Mouse (Mus musculus): ENCODE data around the gene Pde4d. TPM values are rescaled to one million over a fixed set of nuclear protein-coding genes. Genes with fewer than 3 reads are reported as not detected.

Pde4d gene
- polyA plus RNA-seq, 1 experiment = 15.1 TPM

- H3K79me2 ChIP-seq (ENCODE audit: control insufficient read depth, insufficient read depth) = no peaks in the 10 kb centered on the region
- no peaks in the 10 kb centered on the region for H3K27me3 ChIP-seq (ENCODE audit: control insufficient read depth, insufficient read depth, insufficient read length)
- H3K36me3 ChIP-seq (ENCODE audit: control insufficient read depth, insufficient read depth) = no peaks in the 10 kb centered on the region
- no peak overlapping the region for H3K4me3 ChIP-seq (ENCODE audit: insufficient read depth, poor library complexity, severe bottlenecking)
- H3ac ChIP-seq (ENCODE audit: control insufficient read depth, insufficient read length, low read depth) = no peak overlapping the region
- no peak for TF ChIP-seq MYOD1 (IDR thresholded peaks at IDR 0.05; ENCODE audit: control insufficient read depth, insufficient read length, low read depth)
- TF ChIP-seq MYOG (IDR thresholded peaks at IDR 0.05; ENCODE audit: control insufficient read depth, extremely low read depth, insufficient read length) = no peak
- no peak for TF ChIP-seq USF1 (IDR thresholded peaks at IDR 0.05; ENCODE audit: low read depth)
- TF ChIP-seq FOSL1 (IDR thresholded peaks at IDR 0.05; ENCODE audit: insufficient read depth, low read length, poor library complexity, severe bottlenecking) = no peak
- no peak for TF ChIP-seq MAX (IDR thresholded peaks at IDR 0.05)
- TF ChIP-seq CEBPB (IDR thresholded peaks at IDR 0.05; ENCODE audit: low read depth) = no peak
- TF ChIP-seq CTCF (IDR thresholded peaks at IDR 0.05; ENCODE audit: control insufficient read depth, insufficient read depth, insufficient read length) = no peak
- H3K79me3 ChIP-seq (ENCODE audit: low read depth) = no peaks in the 10 kb centered on the region
Measured at GRCm38 (mm10) chr13:109633037-109633418, 1183.3 kb downstream of the Pde4d start.

- Histone ChIP-seq H3K27me3 (ENCODE audit: control insufficient read depth, insufficient read depth, insufficient read length) (no peaks in the 10 kb centered on the region), H3K79me2 (ENCODE audit: control insufficient read depth, insufficient read depth) (no peaks in the 10 kb centered on the region), H3K79me3 (ENCODE audit: low read depth) (no peaks in the 10 kb centered on the region), H3K36me3 (ENCODE audit: control insufficient read depth, insufficient read depth) (no peaks in the 10 kb centered on the region), H3K4me3 (ENCODE audit: insufficient read depth, poor library complexity, severe bottlenecking) (no peak overlapping the region), H3ac (ENCODE audit: control insufficient read depth, insufficient read length, low read depth) (no peak overlapping the region)
- no peak for TF ChIP-seq FOSL1 (IDR thresholded peaks at IDR 0.05; ENCODE audit: insufficient read depth, low read length, poor library complexity, severe bottlenecking)
- TF ChIP-seq MYOD1 (IDR thresholded peaks at IDR 0.05; ENCODE audit: control insufficient read depth, insufficient read length, low read depth) = no peak
- TF ChIP-seq CEBPB (IDR thresholded peaks at IDR 0.05; ENCODE audit: low read depth) = no peak
- no peak for TF ChIP-seq MYOG (IDR thresholded peaks at IDR 0.05; ENCODE audit: control insufficient read depth, extremely low read depth, insufficient read length)
- no peak for TF ChIP-seq CTCF (IDR thresholded peaks at IDR 0.05; ENCODE audit: control insufficient read depth, insufficient read depth, insufficient read length)
- no peak for TF ChIP-seq USF1 (IDR thresholded peaks at IDR 0.05; ENCODE audit: low read depth)
- TF ChIP-seq MAX (IDR thresholded peaks at IDR 0.05) = no peak
Measured at GRCm38 (mm10) chr13:109635901-109636520, 1186.3 kb downstream of the Pde4d start.

DNA sequence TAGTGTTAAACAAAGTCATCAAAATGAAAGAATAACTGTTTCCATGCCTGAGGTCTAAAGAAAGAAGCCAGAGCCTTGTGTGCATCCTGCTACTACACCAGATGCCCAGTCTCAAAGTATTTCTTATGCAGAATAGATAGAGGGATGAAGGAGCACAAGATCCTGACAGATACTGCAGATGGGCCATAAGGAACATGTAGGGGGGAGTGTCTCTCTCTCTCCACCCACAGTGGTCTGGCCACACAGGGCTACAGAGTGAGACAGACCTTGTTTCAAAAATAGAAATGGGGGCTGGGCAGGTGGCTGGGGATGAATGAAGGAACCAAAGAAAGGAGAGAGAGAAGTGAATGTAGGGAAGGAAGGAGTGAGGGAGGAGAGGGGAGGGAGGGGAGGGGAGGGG is 1188.5 kb downstream of the Pde4d start:
- Histone ChIP-seq H3K36me3 (ENCODE audit: control insufficient read depth, insufficient read depth) (no peaks in the 10 kb centered on the region), H3ac (ENCODE audit: control insufficient read depth, insufficient read length, low read depth) (no peak overlapping the region), H3K4me3 (ENCODE audit: insufficient read depth, poor library complexity, severe bottlenecking) (no peak overlapping the region), H3K79me3 (ENCODE audit: low read depth) (no peaks in the 10 kb centered on the region), H3K79me2 (ENCODE audit: control insufficient read depth, insufficient read depth) (no peaks in the 10 kb centered on the region), H3K27me3 (ENCODE audit: control insufficient read depth, insufficient read depth, insufficient read length) (no peaks in the 10 kb centered on the region)
- TF ChIP-seq MAX (IDR thresholded peaks at IDR 0.05) (no peak), USF1 (IDR thresholded peaks at IDR 0.05; ENCODE audit: low read depth) (no peak), MYOD1 (IDR thresholded peaks at IDR 0.05; ENCODE audit: control insufficient read depth, insufficient read length, low read depth) (no peak), MYOG (IDR thresholded peaks at IDR 0.05; ENCODE audit: control insufficient read depth, extremely low read depth, insufficient read length) (no peak), CTCF (IDR thresholded peaks at IDR 0.05; ENCODE audit: control insufficient read depth, insufficient read depth, insufficient read length) (no peak), CEBPB (IDR thresholded peaks at IDR 0.05; ENCODE audit: low read depth) (no peak), FOSL1 (IDR thresholded peaks at IDR 0.05; ENCODE audit: insufficient read depth, low read length, poor library complexity, severe bottlenecking) (no peak)

- H3K27me3 ChIP-seq (ENCODE audit: control insufficient read depth, insufficient read depth, insufficient read length) = no peaks in the 10 kb centered on the region
- no peak for TF ChIP-seq FOSL1 (IDR thresholded peaks at IDR 0.05; ENCODE audit: insufficient read depth, low read length, poor library complexity, severe bottlenecking)
- TF ChIP-seq CEBPB (IDR thresholded peaks at IDR 0.05; ENCODE audit: low read depth) = no peak
- no peak for TF ChIP-seq MYOG (IDR thresholded peaks at IDR 0.05; ENCODE audit: control insufficient read depth, extremely low read depth, insufficient read length)
- no peak for TF ChIP-seq CTCF (IDR thresholded peaks at IDR 0.05; ENCODE audit: control insufficient read depth, insufficient read depth, insufficient read length)
- TF ChIP-seq MAX (IDR thresholded peaks at IDR 0.05) = no peak
- TF ChIP-seq MYOD1 (IDR thresholded peaks at IDR 0.05; ENCODE audit: control insufficient read depth, insufficient read length, low read depth) = no peak
- TF ChIP-seq USF1 (IDR thresholded peaks at IDR 0.05; ENCODE audit: low read depth) = no peak
- H3K4me3 ChIP-seq (ENCODE audit: insufficient read depth, poor library complexity, severe bottlenecking) = no peak overlapping the region
Measured at GRCm38 (mm10) chr13:109639286-109639685, 1189.5 kb downstream of the Pde4d start.

GRCm38 (mm10) chr13:109641562-109641961 is 1191.8 kb downstream of the Pde4d start:
- Histone ChIP-seq H3ac (ENCODE audit: control insufficient read depth, insufficient read length, low read depth) (no peak overlapping the region), H3K36me3 (ENCODE audit: control insufficient read depth, insufficient read depth) (no peaks in the 10 kb centered on the region), H3K79me2 (ENCODE audit: control insufficient read depth, insufficient read depth) (no peaks in the 10 kb centered on the region), H3K79me3 (ENCODE audit: low read depth) (no peaks in the 10 kb centered on the region), H3K27me3 (ENCODE audit: control insufficient read depth, insufficient read depth, insufficient read length) (no peaks in the 10 kb centered on the region), H3K4me3 (ENCODE audit: insufficient read depth, poor library complexity, severe bottlenecking) (no peak overlapping the region)
- TF ChIP-seq CTCF (IDR thresholded peaks at IDR 0.05; ENCODE audit: control insufficient read depth, insufficient read depth, insufficient read length) (no peak), FOSL1 (IDR thresholded peaks at IDR 0.05; ENCODE audit: insufficient read depth, low read length, poor library complexity, severe bottlenecking) (no peak), MYOG (IDR thresholded peaks at IDR 0.05; ENCODE audit: control insufficient read depth, extremely low read depth, insufficient read length) (no peak), MYOD1 (IDR thresholded peaks at IDR 0.05; ENCODE audit: control insufficient read depth, insufficient read length, low read depth) (no peak), MAX (IDR thresholded peaks at IDR 0.05) (no peak), USF1 (IDR thresholded peaks at IDR 0.05; ENCODE audit: low read depth) (no peak), CEBPB (IDR thresholded peaks at IDR 0.05; ENCODE audit: low read depth) (no peak)

More at GRCm38 (mm10) chr13:109639286-109639685, 1189.5 kb downstream of the Pde4d start:
- Histone ChIP-seq H3K79me2 (ENCODE audit: control insufficient read depth, insufficient read depth) (no peaks in the 10 kb centered on the region), H3ac (ENCODE audit: control insufficient read depth, insufficient read length, low read depth) (no peak overlapping the region), H3K79me3 (ENCODE audit: low read depth) (no peaks in the 10 kb centered on the region), H3K36me3 (ENCODE audit: control insufficient read depth, insufficient read depth) (no peaks in the 10 kb centered on the region)
